Mouse (Mus musculus): ENCODE results near the gene Gm26741. TPM values are rescaled to one million over a fixed set of nuclear protein-coding genes. Genes with fewer than 3 reads are reported as not detected.

Gene Gm26741
- polyA plus RNA-seq, 1 experiment, result not detected

DNA sequence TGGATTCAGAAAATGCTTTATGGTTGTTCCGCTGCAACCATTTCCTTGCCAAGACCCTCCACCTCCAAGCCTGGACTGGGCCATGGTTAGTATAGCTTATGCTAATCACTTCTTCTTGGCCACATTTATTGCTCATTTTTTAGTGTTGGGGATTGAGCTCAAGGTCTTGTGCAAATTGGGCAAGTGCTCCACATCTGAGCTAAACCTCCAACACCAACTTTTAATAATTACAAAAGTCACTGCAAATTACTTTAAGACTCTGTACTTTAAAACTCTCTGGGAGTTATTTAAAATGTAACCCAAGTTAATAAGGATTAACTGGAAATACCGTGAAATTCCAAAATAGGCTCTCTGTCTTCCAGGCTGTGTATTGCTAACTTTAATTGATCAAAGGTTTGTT, 49.0 kb downstream of the Gm26741 start:
- no peak overlapping the region for H3K4me3 ChIP-seq (replicated peaks)
- H3K27me3 ChIP-seq (ENCODE audit: control insufficient read depth), result peaks cover 10% of the 10 kb centered on the region
- TF ChIP-seq GATA1 (IDR thresholded peaks at IDR 0.05; ENCODE audit: low read length), result no peak
- TF ChIP-seq TAL1 (IDR thresholded peaks at IDR 0.05; ENCODE audit: low read length), result no peak
- H3K36me3 ChIP-seq (ENCODE audit: control insufficient read depth), result no peaks in the 10 kb centered on the region
- H3K4me1 ChIP-seq (ENCODE audit: control insufficient read depth), result no peaks in the 10 kb centered on the region
- no peaks in the 10 kb centered on the region for H3K9me3 ChIP-seq (ENCODE audit: control insufficient read depth, low read length)

Other genes starting within 250 kb of the Gm26741 start
- not detected in 2 replicates for gene Ros1, start 163.5 kb upstream of the Gm26741 start, polyA plus RNA-seq (2012)
- gene Dcbld1, start 125.1 kb upstream of the Gm26741 start, polyA plus RNA-seq (2012), result 0.01 TPM in 2 replicates
- gene Gopc, start 23.4 kb downstream of the Gm26741 start, polyA plus RNA-seq (2012), result 0.02 and 0.05 TPM in 2 replicates
- not detected in 2 replicates for gene Nepn, start 30.2 kb downstream of the Gm26741 start, polyA plus RNA-seq (2012)
- gene Nus1, start 58.8 kb downstream of the Gm26741 start, polyA plus RNA-seq (2012), result 0.65 and 0.82 TPM in 2 replicates

All from erythroblast, embryonic 14.5 days (primary cell).